Mouse (Mus musculus) splenic B cell, adult 2 months (primary cell): ENCODE data around the gene Twf1.

Source experiments
- DNase-seq: peaks from one replicate; pipeline ENCODE4 v3.0.0-alpha.2; 2011; ENCODE audit warnings: low read depth, low spot score
- H3K27me3 ChIP-seq: 2 replicates; pipeline ENCODE4 v1.6.1; 2012; ENCODE audit warnings: mild to moderate bottlenecking, low read length, moderate library complexity, mixed read lengths; ENCODE audit not compliant: control insufficient read depth, poor library complexity, insufficient read depth, severe bottlenecking
- H3K36me3 ChIP-seq: 2 replicates; pipeline ENCODE4 v1.6.1; 2012; ENCODE audit warnings: mild to moderate bottlenecking, low read length, moderate library complexity, mixed read lengths; ENCODE audit not compliant: control insufficient read depth, poor library complexity, insufficient read depth, severe bottlenecking

The Twf1 gene

GRCm38 (mm10) chr15:94590083-94590482 is 394 bp upstream of the Twf1 start:
- peaks cover 6% of the 10 kb centered on the region; the same call in 1 of the 2 replicates for H3K36me3 ChIP-seq
- H3K27me3 ChIP-seq: no peaks in the 10 kb centered on the region
- DNase-seq: no peak

GRCm38 (mm10) chr15:94587826-94588715 is 1.6 kb downstream of the Twf1 start:
- no peak for DNase-seq
- peaks cover 19% of the 10 kb centered on the region for H3K36me3 ChIP-seq

GRCm38 (mm10) chr15:94584738-94585137 is 5.0 kb downstream of the Twf1 start:
- peak; percentile 9 for DNase-seq

More at GRCm38 (mm10) chr15:94587826-94588715, 1.6 kb downstream of the Twf1 start:
- H3K27me3 ChIP-seq: no peaks in the 10 kb centered on the region

GRCm38 (mm10) chr15:94583153-94583552 is 6.5 kb downstream of the Twf1 start:
- peaks cover 29% of the 10 kb centered on the region for H3K36me3 ChIP-seq
- no peaks in the 10 kb centered on the region for H3K27me3 ChIP-seq
- no peak for DNase-seq

More at GRCm38 (mm10) chr15:94584738-94585137, 5.0 kb downstream of the Twf1 start:
- no peaks in the 10 kb centered on the region for H3K27me3 ChIP-seq
- H3K36me3 ChIP-seq: peaks cover 29% of the 10 kb centered on the region

- DNase-seq: no peak
- no peaks in the 10 kb centered on the region for H3K27me3 ChIP-seq
- peaks cover 29% of the 10 kb centered on the region for H3K36me3 ChIP-seq
Measured at GRCm38 (mm10) chr15:94582000-94582593, 7.6 kb downstream of the Twf1 start.

DNA sequence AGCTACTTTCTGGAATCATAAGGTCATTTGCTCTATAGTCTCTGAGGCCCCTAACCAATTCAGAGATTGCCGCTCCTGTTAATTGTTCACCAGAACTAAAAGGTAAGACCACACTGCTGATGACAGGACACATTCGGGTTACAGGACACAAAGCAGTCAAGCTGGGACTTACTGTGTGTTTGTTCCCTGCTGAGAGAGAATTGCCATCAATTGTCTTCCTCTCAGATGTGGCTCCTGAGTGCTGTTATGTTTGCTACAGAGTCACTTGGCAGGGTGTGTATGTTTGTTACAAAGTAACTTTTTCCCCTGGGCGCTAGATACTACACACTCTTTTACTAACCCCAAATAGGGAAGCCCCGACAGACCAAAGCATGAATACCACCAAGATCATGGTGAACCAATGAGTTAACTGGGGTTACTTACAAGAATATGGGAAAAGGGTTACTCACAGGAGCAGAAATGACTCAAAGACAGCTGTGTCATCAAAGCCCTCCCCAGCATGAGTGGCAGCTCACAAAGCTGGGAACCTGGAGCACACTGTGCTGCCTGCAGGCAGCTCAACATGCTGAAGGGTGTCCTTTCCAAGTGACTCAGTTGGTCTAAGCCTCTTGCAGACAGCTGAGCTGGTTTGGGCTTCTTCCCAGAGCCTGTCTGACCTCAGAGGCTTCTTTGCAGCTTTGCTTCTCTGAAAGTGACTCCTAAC is 15.0 kb downstream of the Twf1 start:
- no peaks in the 10 kb centered on the region for H3K36me3 ChIP-seq
- H3K27me3 ChIP-seq: no peaks in the 10 kb centered on the region
- no peak for DNase-seq

GRCm38 (mm10) chr15:94572746-94573145 is 16.9 kb downstream of the Twf1 start:
- Histone ChIP-seq H3K36me3 (peaks cover 2% of the 10 kb centered on the region), H3K27me3 (no peaks in the 10 kb centered on the region)
- no peak for DNase-seq

- peaks cover 4% of the 10 kb centered on the region for H3K36me3 ChIP-seq
- H3K27me3 ChIP-seq: no peaks in the 10 kb centered on the region
- no peak for DNase-seq
Measured at GRCm38 (mm10) chr15:94571501-94571900, 18.2 kb downstream of the Twf1 start.

DNA sequence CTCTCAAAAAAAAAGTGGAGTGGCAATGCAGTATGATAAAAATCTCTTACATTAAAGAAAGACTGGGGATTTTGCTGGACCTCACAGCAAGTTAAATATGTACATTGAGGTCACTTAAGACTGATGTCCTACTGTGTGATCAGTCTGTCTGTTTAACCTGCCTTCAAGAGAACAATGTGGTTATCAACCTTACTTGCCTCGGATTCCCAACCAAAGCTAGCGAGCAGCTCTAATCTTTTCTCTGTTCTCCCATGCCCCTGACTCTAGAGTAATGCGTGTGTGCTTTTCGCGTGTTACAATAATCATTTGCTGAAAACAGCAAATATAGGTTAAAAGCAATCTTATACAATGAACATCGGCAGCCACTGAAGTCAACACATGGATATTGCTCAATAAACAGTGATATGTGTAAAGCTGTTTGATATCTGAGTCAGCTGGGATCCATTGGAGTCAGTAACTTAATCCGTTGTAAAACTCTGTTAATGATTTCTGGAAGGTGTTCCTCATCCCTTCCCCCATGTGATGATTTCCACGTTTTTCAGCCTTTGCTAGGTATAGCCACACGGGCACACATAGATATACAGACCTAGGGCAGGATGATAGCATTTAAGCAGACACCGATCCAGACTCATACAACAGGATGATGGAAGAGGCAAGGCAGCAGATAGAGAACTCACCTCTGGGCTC is 21.1 kb downstream of the Twf1 start:
- Histone ChIP-seq H3K27me3 (no peaks in the 10 kb centered on the region), H3K36me3 (peaks cover 6% of the 10 kb centered on the region)
- DNase-seq: no peak

- DNase-seq: peak; percentile 18
- H3K27me3 ChIP-seq: no peaks in the 10 kb centered on the region
- peaks cover 15% of the 10 kb centered on the region for H3K36me3 ChIP-seq
Measured at GRCm38 (mm10) chr15:94565854-94566253, 23.8 kb downstream of the Twf1 start.

GRCm38 (mm10) chr15:94564909-94565308 is 24.8 kb downstream of the Twf1 start:
- Histone ChIP-seq H3K27me3 (no peaks in the 10 kb centered on the region), H3K36me3 (peaks cover 15% of the 10 kb centered on the region)
- DNase-seq: no peak

GRCm38 (mm10) chr15:94558895-94559656 is 30.6 kb downstream of the Twf1 start:
- peaks cover 21% of the 10 kb centered on the region for H3K36me3 ChIP-seq
- no peaks in the 10 kb centered on the region for H3K27me3 ChIP-seq
- no peak for DNase-seq

GRCm38 (mm10) chr15:94557442-94557841 is 32.2 kb downstream of the Twf1 start:
- DNase-seq: peak; percentile 91
- H3K27me3 ChIP-seq: no peaks in the 10 kb centered on the region

GRCm38 (mm10) chr15:94553536-94553935 is 36.2 kb downstream of the Twf1 start:
- DNase-seq: no peak
- H3K27me3 ChIP-seq: no peaks in the 10 kb centered on the region
- peaks cover 11% of the 10 kb centered on the region for H3K36me3 ChIP-seq

More at GRCm38 (mm10) chr15:94557442-94557841, 32.2 kb downstream of the Twf1 start:
- H3K36me3 ChIP-seq: peaks cover 20% of the 10 kb centered on the region
